Mouse (Mus musculus) T-helper 17 cell (primary cell): ENCODE results near the gene Qpct.
"Not testable (repeated sequence)": the region's sequence is repeated elsewhere in the genome, so short reads cannot be mapped to it uniquely, and the experiment has no call there.

Experiments used
- in situ Hi-C, 2 experiments: fragments of 300-600 bp; cut with MboI, MseI; formaldehyde crosslinking; loops; 1 replicate in 1 of 2; 2 replicates in 1 of 2; pipeline ENCODE4 v1.15.1; 2025; ENCODE audit warnings: high pct_unique_total_duplicates in 2 of 2

The Qpct gene

DNA sequence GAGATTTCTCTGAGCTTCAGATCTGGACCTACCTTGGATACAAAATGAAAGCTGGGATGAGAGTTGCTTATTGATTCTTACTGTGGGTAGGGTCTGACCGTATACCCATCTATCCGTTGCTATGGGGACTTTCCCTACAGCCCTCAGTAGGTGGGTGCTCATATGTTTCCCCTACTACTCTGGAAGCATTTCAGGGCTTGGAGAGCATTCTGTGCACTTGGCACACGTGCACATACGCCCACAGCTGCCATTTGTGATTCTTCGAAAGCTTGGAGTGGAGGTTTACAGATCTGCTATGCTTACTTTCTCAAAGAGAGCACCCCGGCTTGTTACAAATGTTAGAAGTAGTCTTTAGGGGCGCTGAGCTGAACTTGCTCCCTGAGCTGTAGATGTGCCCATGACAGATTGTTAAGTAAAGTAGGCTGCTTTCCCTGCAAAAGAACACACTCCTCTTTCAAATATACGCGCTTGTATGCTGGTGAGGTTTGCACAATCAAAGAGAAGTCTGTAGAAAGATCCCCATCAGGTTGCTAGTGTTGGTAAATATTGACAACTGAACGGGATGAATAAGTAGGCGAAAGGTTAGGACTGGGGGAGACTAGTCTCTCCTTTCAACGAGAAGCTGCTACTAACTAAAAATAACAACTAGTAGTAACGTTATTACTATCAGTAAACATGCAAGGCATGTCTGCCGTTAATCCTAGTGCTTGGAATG is 18.2 kb downstream of the Qpct start:
- in situ Hi-C loops = no loop called here

DNA sequence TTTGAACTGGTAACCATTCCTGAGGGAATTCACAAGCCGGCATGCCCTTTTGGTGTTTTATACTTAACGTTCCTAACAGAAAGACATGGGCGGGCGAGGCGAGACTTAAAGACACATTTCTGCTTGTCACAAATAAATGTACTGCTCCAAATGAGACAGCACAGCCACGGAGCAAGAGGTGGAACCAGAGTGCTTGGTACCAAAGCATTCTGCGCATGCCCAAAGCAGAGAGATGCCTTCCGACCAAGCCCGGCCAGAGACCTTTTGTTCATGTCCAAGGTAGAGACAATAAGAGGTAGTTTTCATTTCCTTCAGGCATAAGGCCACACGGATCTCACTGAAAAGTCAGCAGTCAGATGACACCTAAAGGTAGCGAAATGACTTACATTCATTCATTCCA is 20.2 kb downstream of the Qpct start:
- in situ Hi-C loops = no loop called here

DNA sequence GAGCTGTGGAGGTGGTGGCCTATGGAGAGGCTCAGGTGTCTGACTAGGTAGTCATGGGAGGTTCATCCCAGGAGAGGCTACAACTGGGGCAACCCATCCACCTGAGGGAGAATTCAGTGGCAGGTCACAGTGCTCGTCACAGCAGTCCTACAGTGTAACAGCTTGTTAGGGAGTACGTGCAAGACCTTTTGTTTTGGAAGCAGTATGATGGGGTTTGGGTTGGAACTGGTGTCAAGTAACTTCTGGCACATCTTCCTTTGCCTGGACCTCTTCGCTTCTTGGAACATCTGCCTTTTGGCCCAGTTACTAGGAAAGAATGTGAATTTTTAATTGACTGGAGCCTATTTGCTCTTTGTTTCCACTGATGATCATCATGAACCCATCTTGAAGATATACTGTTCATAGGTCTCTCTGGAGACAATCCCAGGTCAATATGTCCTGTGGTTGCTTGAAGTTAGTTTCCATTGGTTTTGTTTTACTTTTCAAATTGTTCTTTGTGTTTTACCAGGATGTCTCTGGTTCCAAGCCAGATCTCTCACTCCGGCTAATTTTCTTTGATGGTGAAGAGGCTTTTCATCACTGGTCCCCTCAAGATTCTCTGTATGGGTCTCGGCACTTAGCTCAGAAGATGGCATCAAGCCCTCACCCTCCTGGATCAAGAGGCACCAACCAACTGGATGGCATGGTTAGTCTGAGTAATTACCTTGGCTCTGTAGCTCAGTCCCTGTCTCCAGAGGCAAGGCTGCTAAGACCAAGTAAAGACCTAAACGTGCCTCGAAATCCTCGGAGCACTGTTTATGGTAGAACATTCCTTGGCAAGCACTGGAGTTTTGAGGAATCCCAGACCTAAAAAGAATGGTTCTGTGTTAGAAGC is 25.5 kb downstream of the Qpct start:
- in situ Hi-C loops = no loop called here

DNA sequence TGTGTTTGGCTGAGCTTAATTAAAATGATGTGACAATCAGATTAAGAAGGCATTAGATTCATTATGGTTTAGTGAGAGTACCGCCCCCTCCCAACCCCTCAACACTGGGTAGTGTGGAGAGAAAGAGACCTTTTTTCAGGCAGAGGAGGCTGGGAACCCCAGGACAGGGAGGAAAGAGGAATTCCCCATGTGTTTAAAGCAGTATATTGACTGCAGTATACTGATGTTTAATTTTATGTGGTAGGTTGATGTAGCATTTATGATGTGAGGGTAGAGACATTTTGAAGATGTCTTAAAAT is 26.1 kb downstream of the Qpct start:
- in situ Hi-C loops = no loop called here

DNA sequence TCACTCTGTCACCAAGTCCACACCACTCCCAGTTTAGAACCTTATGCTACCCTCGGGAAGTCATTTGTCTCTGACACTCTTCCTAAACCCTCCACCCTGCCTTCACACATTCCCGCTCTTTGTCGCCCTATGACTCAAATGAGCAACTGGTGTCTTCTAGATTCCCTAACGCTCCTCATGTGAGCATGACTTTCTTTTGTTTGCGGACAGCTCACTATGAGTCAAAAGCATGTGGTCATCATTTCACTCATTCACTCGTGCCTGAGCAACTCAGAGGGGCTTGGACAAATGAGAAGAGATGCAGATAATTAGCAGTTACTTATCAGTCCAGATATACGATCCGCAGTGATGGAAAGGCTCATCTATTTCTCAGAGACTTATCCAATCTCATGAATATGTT is 26.5 kb downstream of the Qpct start:
- in situ Hi-C loops = no loop called here

DNA sequence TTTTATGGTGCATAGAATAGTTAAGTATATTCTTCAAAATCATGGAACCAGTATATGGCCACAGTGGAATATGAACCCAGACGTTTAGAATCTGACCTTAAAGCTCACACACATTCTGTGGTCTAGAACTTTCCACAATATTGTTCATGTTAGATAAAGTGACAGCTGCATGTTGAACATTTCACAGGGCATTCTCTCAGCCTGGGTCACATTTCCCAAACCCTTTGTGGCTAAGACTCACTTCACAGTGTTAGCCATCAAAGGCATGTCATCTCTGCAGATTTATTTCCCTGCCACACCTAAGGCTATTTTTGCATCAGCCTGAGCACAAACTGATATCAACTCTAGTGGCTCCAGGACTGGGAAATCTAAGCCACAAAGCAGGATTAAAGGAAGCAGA is 40.0 kb downstream of the Qpct start:
- in situ Hi-C loops = loop anchor here in 1 of 2 experiments (10.0 kb wide), 1 partner anchor 263 kb away; the partner anchor contains the start of gene Cdc42ep3

DNA sequence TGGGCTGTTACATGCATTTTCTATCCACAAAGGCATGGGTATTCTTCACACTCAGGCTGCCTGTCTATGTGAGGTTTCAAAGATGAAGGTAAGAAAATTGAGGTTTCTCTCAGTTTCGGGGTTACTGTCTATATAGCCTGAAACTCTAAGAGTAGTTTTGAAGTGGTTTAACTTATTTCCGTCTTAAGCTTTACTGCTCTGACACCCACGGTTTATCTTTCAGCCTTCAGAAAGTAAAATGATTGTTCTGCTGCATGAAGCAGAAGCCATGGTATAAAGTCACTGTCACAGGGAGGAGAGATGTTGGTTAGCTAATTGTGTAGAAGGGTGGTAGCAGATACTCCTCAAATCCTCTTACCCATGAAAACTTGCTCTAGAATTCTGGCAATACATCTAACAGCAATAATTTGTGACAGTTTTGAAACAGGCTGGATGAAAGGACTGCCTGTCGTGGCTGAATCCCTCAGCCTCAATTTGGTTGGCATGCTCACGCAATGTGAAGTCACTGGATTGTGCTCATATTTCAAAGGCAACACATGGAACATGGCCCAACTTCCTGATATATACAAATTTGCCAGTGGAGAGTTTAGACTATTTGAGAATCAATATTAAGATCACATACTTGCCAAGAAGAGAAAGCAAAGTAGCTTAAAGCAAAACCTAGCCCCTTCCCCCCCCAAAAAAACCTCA is 41.7 kb downstream of the Qpct start:
- in situ Hi-C loops = loop anchor here in 1 of 2 experiments (10.0 kb wide), 1 partner anchor 261 kb away; the partner anchor contains the start of gene Cdc42ep3

DNA sequence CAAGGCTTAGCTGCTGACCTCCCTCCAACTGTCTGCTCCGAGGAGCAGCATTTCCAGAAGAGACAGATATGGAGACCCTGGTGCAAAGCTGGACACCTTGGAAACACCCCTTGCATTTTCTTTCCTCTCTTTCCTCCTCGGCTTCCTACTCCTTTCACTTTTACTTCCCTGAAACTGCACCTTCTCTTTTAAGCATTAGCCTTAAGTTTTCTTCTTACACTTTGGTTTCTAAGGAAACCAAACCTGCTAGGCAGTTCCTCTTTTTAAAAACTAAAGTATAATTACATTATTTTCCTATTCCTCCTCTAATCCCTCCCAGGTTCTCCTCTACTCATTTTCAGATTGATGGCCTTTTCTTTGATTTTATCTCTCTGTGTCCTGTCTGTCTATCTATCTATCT is 43.9 kb downstream of the Qpct start:
- in situ Hi-C loops = loop anchor here in 1 of 2 experiments (10.0 kb wide), 1 partner anchor 259 kb away; the partner anchor contains the start of gene Cdc42ep3

DNA sequence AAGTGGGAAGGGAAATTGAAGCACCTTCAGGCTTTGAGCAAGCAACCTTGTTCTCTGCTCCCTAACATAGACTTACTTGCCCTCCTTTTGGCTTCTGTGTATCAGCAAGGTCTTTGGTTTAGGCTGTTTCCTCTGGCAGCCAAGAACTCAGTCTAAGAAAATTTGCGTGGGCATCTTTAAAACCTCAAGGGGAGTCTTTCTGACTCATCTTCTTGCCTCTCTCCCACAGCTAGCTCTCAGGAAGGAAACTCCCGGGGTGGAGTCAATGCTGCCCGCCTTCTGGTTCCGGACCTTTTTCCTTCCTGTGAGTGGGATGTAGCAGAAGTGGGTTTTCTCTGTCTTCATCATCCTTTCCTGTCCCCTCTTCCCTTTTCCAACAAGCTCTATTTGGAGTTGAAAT is 48.2 kb downstream of the Qpct start:
- in situ Hi-C loops = loop anchor here in 1 of 2 experiments (10.0 kb wide), 1 partner anchor 255 kb away; the partner anchor contains the start of gene Cdc42ep3

DNA sequence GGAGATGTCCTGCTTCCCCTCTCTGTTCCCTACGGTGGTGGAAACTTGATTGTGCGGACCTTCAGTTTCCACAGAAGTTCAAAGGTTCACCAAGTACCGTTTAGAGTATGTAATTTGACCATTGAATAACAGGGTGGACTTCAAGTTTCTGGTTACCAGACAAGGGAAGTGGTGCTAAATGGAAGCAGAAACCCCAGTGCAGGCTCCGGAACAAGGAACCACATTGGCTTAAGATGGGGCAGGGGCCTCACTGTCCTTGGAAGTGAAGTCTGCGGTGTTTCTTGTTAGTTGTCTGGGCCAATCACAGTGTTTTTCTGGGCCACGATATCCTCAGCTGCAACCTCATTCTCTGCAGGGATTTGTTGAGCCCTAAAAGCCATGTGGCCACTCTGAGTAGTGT is 56.5 kb downstream of the Qpct start:
- in situ Hi-C loops = no loop called here

DNA sequence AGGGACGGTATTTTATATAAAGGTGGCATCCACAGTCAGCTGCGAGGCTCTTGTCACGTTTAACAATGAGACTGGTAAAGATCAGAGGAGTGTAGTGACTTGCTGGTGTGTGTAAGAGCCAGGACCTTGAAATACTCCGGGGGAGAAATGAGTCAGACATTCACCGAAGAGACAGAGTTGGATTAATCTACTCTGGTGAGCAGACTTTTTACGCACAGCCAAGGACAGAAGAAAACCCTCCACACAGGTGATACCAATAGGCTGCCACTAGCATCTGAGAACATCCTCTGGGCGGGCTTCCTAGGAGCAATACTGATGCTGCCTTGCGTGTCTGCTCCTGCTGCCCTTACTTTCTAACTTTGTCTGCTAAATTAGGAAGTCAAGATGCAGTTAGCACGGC is 57.9 kb downstream of the Qpct start:
- in situ Hi-C loops = no loop called here

DNA sequence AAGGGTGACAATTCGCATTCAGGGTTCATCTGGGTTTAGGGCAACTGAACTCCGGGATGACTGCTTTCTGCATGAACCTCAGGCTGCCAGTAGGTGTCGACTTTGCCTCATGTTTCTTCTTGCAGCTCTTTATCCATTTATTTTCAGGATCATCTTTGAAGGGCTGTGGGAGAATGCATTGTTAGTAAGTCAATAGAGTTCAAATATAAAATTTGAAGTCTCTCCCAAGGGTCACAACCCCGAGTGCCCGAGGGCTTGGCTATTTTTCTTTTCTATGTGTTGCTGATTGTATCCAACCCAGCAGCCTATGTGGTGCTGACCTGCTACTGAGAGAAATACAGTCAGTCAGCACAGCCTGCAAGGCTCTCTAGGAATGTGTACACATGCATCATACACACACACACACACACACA is 59.2 kb downstream of the Qpct start:
- in situ Hi-C loops = loop anchor here in 1 of 2 experiments (5.0 kb wide), 1 partner anchor 466 kb away; no protein-coding TSS in a partner anchor

DNA sequence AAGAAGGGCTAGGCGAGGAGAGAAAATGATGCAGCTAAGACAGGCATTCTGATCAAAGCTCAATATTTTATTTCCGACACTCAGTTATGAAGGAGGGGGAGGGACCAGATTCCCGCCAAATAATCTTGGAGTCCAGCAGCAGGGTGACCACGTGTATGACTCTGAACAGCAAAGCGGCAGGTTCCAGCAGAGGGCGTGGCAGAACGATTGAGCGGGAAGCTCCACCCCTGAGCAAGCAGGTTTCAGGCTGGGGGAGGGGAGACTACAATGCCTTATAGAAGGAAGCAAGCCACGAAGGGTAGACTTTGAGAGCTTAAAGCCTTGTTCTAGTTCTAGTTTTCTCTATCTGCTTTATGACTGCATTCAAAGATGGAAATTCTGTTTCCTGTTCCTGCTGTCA is 63.5 kb downstream of the Qpct start:
- in situ Hi-C loops = not testable (repeated sequence)

DNA sequence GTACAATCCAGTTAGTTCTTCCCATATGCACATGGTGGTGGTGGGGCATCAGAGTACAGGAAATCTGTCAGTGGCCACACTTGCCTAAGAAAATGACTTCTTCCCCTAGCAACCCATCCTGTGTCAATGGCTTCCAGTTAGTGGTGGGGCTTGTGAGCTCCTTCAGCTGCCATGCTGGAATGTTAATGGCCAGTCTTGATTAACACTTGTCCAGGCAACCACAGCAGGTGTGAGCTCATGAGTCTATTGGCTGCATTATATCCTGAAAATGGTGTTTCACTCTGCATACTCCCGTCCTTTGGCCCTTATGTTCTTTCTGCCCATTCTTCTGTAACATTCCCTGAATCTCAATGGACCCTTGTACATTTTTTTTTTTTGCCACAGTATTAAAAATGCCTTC is 67.4 kb downstream of the Qpct start:
- in situ Hi-C loops = no loop called here

DNA sequence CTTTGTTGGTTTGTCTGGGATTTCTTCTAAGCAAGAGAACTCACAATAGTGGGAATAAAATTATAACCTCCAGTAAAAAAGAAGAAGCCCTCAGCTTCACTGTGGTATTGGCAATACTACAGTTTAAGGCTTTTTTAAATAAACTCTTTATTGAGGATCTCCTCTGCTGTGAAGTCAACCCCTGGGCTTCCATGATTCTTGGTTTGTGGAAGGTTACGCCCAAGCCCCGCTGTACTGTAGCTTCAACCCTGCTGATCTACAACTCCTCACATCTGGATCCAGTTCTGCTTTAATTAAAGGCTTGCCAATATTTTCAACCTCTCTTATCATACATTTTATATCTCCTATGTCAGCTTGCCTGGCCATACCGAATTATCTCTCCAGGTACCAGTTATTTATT is 68.6 kb downstream of the Qpct start:
- in situ Hi-C loops = no loop called here

DNA sequence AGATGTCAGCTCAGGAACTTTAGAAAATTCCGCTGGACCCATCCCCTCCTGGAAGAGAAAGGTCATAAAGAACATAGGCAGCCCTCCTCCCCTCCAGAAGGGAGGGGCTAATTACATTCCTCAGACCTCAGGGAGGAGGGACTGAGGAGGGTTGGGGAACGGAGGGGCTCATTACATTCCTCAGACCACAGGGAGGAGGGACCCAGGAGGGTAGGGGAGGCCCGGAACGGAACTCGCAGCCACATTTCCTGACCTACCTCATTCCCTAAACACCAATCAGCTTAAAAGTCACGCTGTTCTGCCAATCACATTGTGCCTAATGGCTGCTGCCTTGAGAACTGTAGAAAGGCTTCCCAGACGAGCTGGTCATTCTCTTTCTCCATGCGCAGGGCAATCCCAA is 82.0 kb downstream of the Qpct start:
- in situ Hi-C loops = loop anchor here in 1 of 2 experiments (10.0 kb wide), 1 partner anchor 1701 kb away; no protein-coding TSS in a partner anchor

DNA sequence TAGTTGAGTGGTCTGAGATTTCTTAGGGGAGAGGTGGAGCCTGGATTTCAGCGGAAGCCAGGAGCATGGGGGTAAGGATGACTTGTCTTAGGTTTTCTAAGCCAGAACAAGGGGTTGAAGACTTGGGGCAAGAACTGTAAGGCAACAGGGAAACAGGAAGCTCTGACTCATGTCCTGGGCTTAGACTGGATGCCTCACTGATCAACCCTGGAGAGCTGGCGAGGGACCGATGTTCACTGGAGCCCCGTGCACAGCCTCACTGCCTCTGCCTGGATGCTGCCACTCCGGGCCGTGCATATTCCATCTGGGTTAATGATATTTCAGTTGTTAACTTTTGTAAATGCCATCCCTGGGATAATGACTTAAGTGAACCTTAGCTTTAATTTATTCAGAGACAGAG is 84.1 kb downstream of the Qpct start:
- in situ Hi-C loops = loop anchor here in 1 of 2 experiments (10.0 kb wide), 1 partner anchor 1699 kb away; no protein-coding TSS in a partner anchor

DNA sequence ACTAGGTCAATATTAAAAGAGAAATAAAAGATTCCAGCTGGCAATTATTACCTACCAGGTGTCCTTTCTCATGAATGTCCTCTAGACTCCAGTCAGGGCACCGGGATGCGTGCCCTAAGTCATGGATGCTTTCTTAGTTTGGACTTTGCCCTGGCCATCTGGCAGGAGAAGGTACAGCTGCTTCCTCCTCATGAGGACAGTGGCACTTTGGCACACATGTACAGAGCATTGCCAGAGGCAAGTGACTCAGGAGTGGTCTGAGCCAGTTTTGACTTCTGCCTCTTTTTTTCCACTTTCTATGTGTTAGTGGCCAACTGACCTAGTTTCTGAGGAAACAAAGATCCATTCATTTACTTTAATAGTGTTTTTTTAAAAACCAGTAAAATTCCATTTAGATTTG is 84.7 kb downstream of the Qpct start:
- in situ Hi-C loops = loop anchor here in 1 of 2 experiments (10.0 kb wide), 1 partner anchor 1698 kb away; no protein-coding TSS in a partner anchor
